7 mouse cellular contexts compared by ENCODE assay signal in the genomic region with DNA sequence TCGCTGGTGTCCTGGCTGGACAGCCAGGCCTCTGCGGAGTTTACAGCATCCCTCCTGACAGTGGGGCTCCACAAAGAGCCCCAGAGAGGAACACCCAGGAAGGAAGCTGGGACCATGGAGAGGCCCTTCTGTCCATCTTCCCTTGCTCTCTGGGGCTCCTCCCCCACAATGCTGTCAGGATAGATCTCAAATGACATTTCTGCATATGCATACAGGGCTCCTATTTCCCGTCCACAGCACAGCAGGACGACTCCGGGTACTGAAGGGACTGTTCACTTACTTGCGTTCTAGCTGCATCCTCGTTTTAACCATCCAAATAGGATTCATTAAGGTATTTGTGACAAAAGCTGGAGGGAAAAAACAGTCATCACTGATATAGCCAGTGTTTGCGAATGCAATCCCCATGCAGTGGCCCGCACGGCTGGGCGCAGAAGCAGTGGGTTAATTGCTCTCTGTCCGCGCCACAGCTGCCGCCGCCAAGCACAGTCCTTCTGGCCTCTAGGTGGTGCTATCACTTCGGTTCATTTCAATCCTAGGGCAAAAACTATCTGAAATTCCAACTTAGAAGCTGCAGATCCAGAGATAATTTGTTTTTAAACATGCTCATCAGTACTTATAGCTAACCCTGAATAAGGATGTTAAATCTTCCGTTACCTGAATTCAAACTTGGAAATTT. TPM values are rescaled to one million over a fixed set of nuclear protein-coding genes. Genes with fewer than 3 reads are reported as not detected.
DNase-seq lines count a peak whose midpoint lies in the region; ATAC-seq and TF ChIP-seq lines count a peak whose summit lies in the region.

No protein-coding gene starts in this region.

- 0 out of 2 replicates have a peak overlapping the region, but pooled peaks have one; percentile 14 for H3K27ac ChIP-seq in embryonic facial prominence, embryonic 10.5 days (replicated peaks)
- H3K27ac ChIP-seq in hindbrain, embryonic 13.5 days = 0 out of 2 replicates have a peak overlapping the region, but pooled peaks have one; percentile 2
- no peak overlapping the region for H3K27ac ChIP-seq in liver, embryonic 14.5 days

- peak; percentile 56 for DNase-seq in ovary, postnatal 36 days (ENCODE audit: low spot score)
- no peak for DNase-seq in ovary, postnatal 10 days (ENCODE audit: low spot score)
- DNase-seq in adrenal gland, postnatal 14 days = peak; percentile 75
- DNase-seq in embryonic facial prominence, embryonic 10.5 days (ENCODE audit: low spot score) = peak; percentile 73
- DNase-seq in liver, embryonic 14.5 days (ENCODE audit: low read depth in 3 of 3, low spot score in 3 of 3) = no peak
- DNase-seq in retina, adult 2 months (ENCODE audit: low read depth, low spot score) = peak; percentile 67

- peaks cover 23% of the 10 kb centered on the region for H3K36me3 ChIP-seq in embryonic facial prominence, embryonic 10.5 days (replicated peaks)
- H3K36me3 ChIP-seq in hindbrain, embryonic 13.5 days = peaks cover 17% of the 10 kb centered on the region
- no peaks in the 10 kb centered on the region for H3K36me3 ChIP-seq in liver, embryonic 14.5 days (replicated peaks; ENCODE audit: control insufficient read depth, insufficient read depth, low read depth)

- 0 out of 2 replicates have a peak, but pooled peaks cover 4% of the 10 kb centered on the region for H3K27me3 ChIP-seq in embryonic facial prominence, embryonic 10.5 days (replicated peaks; ENCODE audit: low read depth, poor library complexity, severe bottlenecking)
- no peaks in the 10 kb centered on the region for H3K27me3 ChIP-seq in hindbrain, embryonic 13.5 days
- H3K27me3 ChIP-seq in liver, embryonic 14.5 days (ENCODE audit: control insufficient read depth, insufficient read depth, low read length) = no peaks in the 10 kb centered on the region

- peak overlapping the region; percentile 25; the same call in 1 of the 2 replicates for H3K4me3 ChIP-seq in embryonic facial prominence, embryonic 10.5 days
- H3K4me3 ChIP-seq in hindbrain, embryonic 13.5 days = no peak overlapping the region
- no peak overlapping the region for H3K4me3 ChIP-seq in liver, embryonic 14.5 days (ENCODE audit: insufficient read depth in 1 of 2, low read depth in 2 of 2, low read length in 2 of 2)

- WGBS in embryonic facial prominence, embryonic 10.5 days = 28% methylated on average over 17 of the region's 17 CpGs
- WGBS in hindbrain, embryonic 13.5 days = 24% methylated on average over 17 of the region's 17 CpGs
- 48% methylated on average over 17 of the region's 17 CpGs for WGBS in liver, embryonic 14.5 days (ENCODE audit: insufficient replicate concordance)

- peak; percentile 71; the same call in 1 of the 2 replicates for ATAC-seq in hindbrain, embryonic 13.5 days (ENCODE audit: low FRiP score)
- no peak for ATAC-seq in liver, embryonic 14.5 days (ENCODE audit: insufficient read depth)

- TF ChIP-seq CTCF in liver, embryonic 14.5 days (IDR thresholded peaks at IDR 0.05; ENCODE audit: low read depth) = peak; percentile 80

- no peak for TF ChIP-seq EP300 in liver, embryonic 14.5 days (IDR thresholded peaks at IDR 0.05; ENCODE audit: low read depth)

- H3K9ac ChIP-seq in hindbrain, embryonic 13.5 days = no peak overlapping the region
- H3K9ac ChIP-seq in liver, embryonic 14.5 days (replicated peaks) = no peak overlapping the region

- H3K4me2 ChIP-seq in hindbrain, embryonic 13.5 days = no peak overlapping the region; the same call in 1 of the 2 replicates
- no peak overlapping the region for H3K4me2 ChIP-seq in liver, embryonic 14.5 days (ENCODE audit: low read depth)

- peaks cover 33% of the 10 kb centered on the region for H3K4me1 ChIP-seq in embryonic facial prominence, embryonic 10.5 days
- H3K4me1 ChIP-seq in hindbrain, embryonic 13.5 days (replicated peaks) = peaks cover 7% of the 10 kb centered on the region; the same call in 1 of the 2 replicates
- H3K4me1 ChIP-seq in liver, embryonic 14.5 days (replicated peaks; ENCODE audit: control insufficient read depth in 2 of 2, insufficient read depth in 2 of 2, low read length in 1 of 2) = no peaks in the 10 kb centered on the region

- H3K9me3 ChIP-seq in embryonic facial prominence, embryonic 10.5 days = no peaks in the 10 kb centered on the region
- no peaks in the 10 kb centered on the region for H3K9me3 ChIP-seq in hindbrain, embryonic 13.5 days
- no peaks in the 10 kb centered on the region for H3K9me3 ChIP-seq in liver, embryonic 14.5 days (ENCODE audit: control insufficient read depth, low read length)

RNA-seq across cellular contexts. Expression of a gene that starts 14.4 kb away (rescaled TPM):
- total RNA-seq in adrenal gland, postnatal 14 days (2021) = 32.1 and 36.3 TPM in 2 replicates
- polyA plus RNA-seq in embryonic facial prominence, embryonic 10.5 days (2016; fragmentation: Nextera tagmentation; extraction: Ambion mirVana) = 46.5 and 46.7 TPM in 2 replicates
- 36.3 and 41.2 TPM in 2 replicates for polyA plus RNA-seq in hindbrain, embryonic 13.5 days (2015; fragmentation: Nextera tagmentation; extraction: Ambion mirVana)
- polyA plus RNA-seq in liver, embryonic 14.5 days (2012; rRNA removed) = 7.2 and 8.6 TPM in 2 replicates
- 3.5 and 4.1 TPM in 2 replicates for polyA plus RNA-seq in liver, embryonic 14.5 days (2014; fragmentation: Nextera tagmentation; extraction: Ambion mirVana)

RNA-seq across cellular contexts. Expression of a gene that starts 21.8 kb away (rescaled TPM):
- 30.6 and 36.6 TPM in 2 replicates for total RNA-seq in adrenal gland, postnatal 14 days (2021)
- 17.6 and 18.7 TPM in 2 replicates for polyA plus RNA-seq in embryonic facial prominence, embryonic 10.5 days (2016; fragmentation: Nextera tagmentation; extraction: Ambion mirVana)
- polyA plus RNA-seq in hindbrain, embryonic 13.5 days (2015; fragmentation: Nextera tagmentation; extraction: Ambion mirVana) = 27.6 and 28.3 TPM in 2 replicates
- 3.3 and 4.8 TPM in 2 replicates for polyA plus RNA-seq in liver, embryonic 14.5 days (2012; rRNA removed)
- polyA plus RNA-seq in liver, embryonic 14.5 days (2014; fragmentation: Nextera tagmentation; extraction: Ambion mirVana) = 7.8 and 9.8 TPM in 2 replicates

RNA-seq across cellular contexts. Expression of a gene that starts 49.9 kb away (rescaled TPM):
- 4.4 and 19.1 TPM in 2 replicates for total RNA-seq in adrenal gland, postnatal 14 days (2021)
- polyA plus RNA-seq in embryonic facial prominence, embryonic 10.5 days (2016; fragmentation: Nextera tagmentation; extraction: Ambion mirVana) = 6.1 and 6.3 TPM in 2 replicates
- polyA plus RNA-seq in hindbrain, embryonic 13.5 days (2015; fragmentation: Nextera tagmentation; extraction: Ambion mirVana) = 17.1 and 18.1 TPM in 2 replicates
- polyA plus RNA-seq in liver, embryonic 14.5 days (2012; rRNA removed) = 3.9 and 4.0 TPM in 2 replicates
- 4.3 and 5.7 TPM in 2 replicates for polyA plus RNA-seq in liver, embryonic 14.5 days (2014; fragmentation: Nextera tagmentation; extraction: Ambion mirVana)

Comparison
In these comparisons a context has a peak if more than half of its experiments do, and no peak if none do; other contexts are left out.
1. DNase-seq: peak in ovary, postnatal 36 days (single experiment), adrenal gland, postnatal 14 days (single experiment), embryonic facial prominence, embryonic 10.5 days (single experiment) and retina, adult 2 months (single experiment); none in ovary, postnatal 10 days (single experiment) and liver, embryonic 14.5 days (0 of 3).